Mouse (Mus musculus) myocyte (in vitro differentiated cells): Measurements from ENCODE around the gene Slc39a10. TPM values are rescaled to one million over a fixed set of nuclear protein-coding genes. Genes with fewer than 3 reads are reported as not detected.

Source experiments
- H3K27me3 ChIP-seq: one replicate; pipeline ENCODE4 v1.6.1; 2011; ENCODE audit not compliant: control insufficient read depth, insufficient read depth, insufficient read length
- H3K36me3 ChIP-seq: one replicate; pipeline ENCODE4 v1.6.1; 2011; ENCODE audit not compliant: control insufficient read depth, insufficient read depth
- H3K4me2 ChIP-seq: one replicate; pipeline ENCODE4 v1.6.1; 2011; ENCODE audit warnings: low read depth, control low read depth
- H3K4me3 ChIP-seq: one replicate; pipeline ENCODE4 v1.5.1; 2011; ENCODE audit warnings: mild to moderate bottlenecking, control low read depth, moderate library complexity
- H3K79me2 ChIP-seq: one replicate; pipeline ENCODE4 v1.6.1; 2011; ENCODE audit not compliant: control insufficient read depth, insufficient read depth
- H3ac ChIP-seq: one replicate; pipeline ENCODE4 v1.6.1; 2011; ENCODE audit not compliant: control insufficient read depth, insufficient read length
- CEBPB ChIP-seq: IDR thresholded peaks from 2 replicates; pipeline ENCODE4 v1.6.1; 2011; ENCODE audit warnings: mild to moderate bottlenecking, moderate library complexity; ENCODE audit not compliant: poor library complexity, insufficient read depth, severe bottlenecking
- E2F4 ChIP-seq: IDR thresholded peaks from one replicate; pipeline ENCODE4 v1.6.1; 2011; ENCODE audit warnings: mild to moderate bottlenecking, control low read depth, moderate library complexity; ENCODE audit not compliant: insufficient read depth
- MAX ChIP-seq: IDR thresholded peaks from one replicate; pipeline ENCODE4 v1.6.1; 2011; ENCODE audit warnings: low read depth, mild to moderate bottlenecking, control low read depth
- MYOD1 ChIP-seq, 3 experiments: IDR thresholded peaks; one replicate each; pipeline ENCODE4 v1.6.1; 2011; ENCODE audit warnings: control low read depth in 2 of 3, low read depth in 2 of 3, mild to moderate bottlenecking in 2 of 3, moderate library complexity in 1 of 3; ENCODE audit not compliant: insufficient read length in 2 of 3, control insufficient read depth in 1 of 3
- MYOG ChIP-seq, 3 experiments: IDR thresholded peaks; one replicate each; pipeline ENCODE4 v1.6.1; 2011; ENCODE audit warnings: control low read depth in 2 of 3, low read depth in 2 of 3, mild to moderate bottlenecking in 2 of 3; ENCODE audit not compliant: insufficient read length in 2 of 3, control insufficient read depth in 1 of 3, insufficient read depth in 1 of 3
- POLR2A ChIP-seq: IDR thresholded peaks from one replicate; pipeline ENCODE4 v1.6.1; 2011; ENCODE audit warnings: low read depth, mild to moderate bottlenecking, control low read depth, moderate library complexity; ENCODE audit not compliant: insufficient read length
- POLR2AphosphoS2 ChIP-seq: IDR thresholded peaks from one replicate; pipeline ENCODE4 v1.6.1; 2011; ENCODE audit warnings: low read depth, control low read depth; ENCODE audit not compliant: insufficient read length
- REST ChIP-seq: IDR thresholded peaks from one replicate; pipeline ENCODE4 v1.6.1; 2011; ENCODE audit warnings: mild to moderate bottlenecking, control low read depth, moderate library complexity; ENCODE audit not compliant: insufficient read depth, insufficient read length
- SRF ChIP-seq: IDR thresholded peaks from one replicate; pipeline ENCODE4 v1.6.1; 2011; ENCODE audit warnings: low read depth; ENCODE audit not compliant: control insufficient read depth, insufficient read length
- TCF12 ChIP-seq: IDR thresholded peaks from one replicate; pipeline ENCODE4 v1.6.1; 2011; ENCODE audit warnings: mild to moderate bottlenecking, control low read depth; ENCODE audit not compliant: poor library complexity, insufficient read depth, severe bottlenecking
- TCF3 ChIP-seq: IDR thresholded peaks from one replicate; pipeline ENCODE4 v1.6.1; 2011; ENCODE audit warnings: low read depth, control low read depth; ENCODE audit not compliant: insufficient read length
- USF1 ChIP-seq: IDR thresholded peaks from one replicate; pipeline ENCODE4 v1.6.1; 2011; ENCODE audit warnings: low read depth, mild to moderate bottlenecking, control low read depth, moderate library complexity
- polyA plus RNA-seq: library from polyadenylated mRNA; unstranded; fragments of >200 nt; fragmentation: generic; extraction: Trizol; gene quantifications from one replicate; pipeline ENCODE4 v1.2.1, GENCODE M21; 2012; ENCODE audit warnings: missing spikeins

Gene Slc39a10
- polyA plus RNA-seq, 1 experiment: 2.3 TPM

DNA sequence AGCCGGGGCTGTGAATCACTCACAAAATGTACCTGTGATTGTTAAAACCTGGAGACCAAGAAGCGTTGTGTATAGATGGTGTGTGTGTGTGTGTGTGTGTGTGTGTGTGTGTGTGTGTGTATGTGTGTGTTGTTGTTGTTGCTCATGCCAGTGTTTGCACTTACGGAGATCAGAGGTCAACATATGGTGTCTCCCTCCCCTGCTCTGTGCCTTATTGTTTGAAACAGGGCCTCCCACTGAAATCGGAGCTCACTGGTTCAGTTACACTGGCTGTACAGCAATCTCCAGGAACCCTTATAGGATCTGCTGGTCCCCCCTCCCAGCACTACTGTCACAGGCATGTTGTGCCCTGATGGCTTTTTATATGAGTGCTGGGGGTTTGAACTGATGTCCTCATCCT lies 3.9 kb downstream of the Slc39a10 start:
- Histone ChIP-seq H3K4me2 (no peak overlapping the region), H3K36me3 (no peaks in the 10 kb centered on the region), H3K79me2 (no peaks in the 10 kb centered on the region), H3K27me3 (no peaks in the 10 kb centered on the region), H3K4me3 (no peak overlapping the region), H3ac (no peak overlapping the region)
- TF ChIP-seq REST: no peak
- TF ChIP-seq TCF3: no peak
- TF ChIP-seq CEBPB: no peak
- no peak for TF ChIP-seq E2F4
- no peak for TF ChIP-seq USF1
- TF ChIP-seq POLR2AphosphoS2: no peak
- TF ChIP-seq MYOG (IDR thresholded peaks at IDR 0.05; ENCODE audit: control insufficient read depth in 1 of 3, insufficient read depth in 1 of 3, insufficient read length in 2 of 3, low read depth in 2 of 3): no peak
- no peak for TF ChIP-seq TCF12
- TF ChIP-seq MYOD1 (IDR thresholded peaks at IDR 0.05; ENCODE audit: control insufficient read depth in 1 of 3, insufficient read length in 2 of 3, low read depth in 2 of 3): no peak
- no peak for TF ChIP-seq SRF
- TF ChIP-seq MAX: no peak

DNA sequence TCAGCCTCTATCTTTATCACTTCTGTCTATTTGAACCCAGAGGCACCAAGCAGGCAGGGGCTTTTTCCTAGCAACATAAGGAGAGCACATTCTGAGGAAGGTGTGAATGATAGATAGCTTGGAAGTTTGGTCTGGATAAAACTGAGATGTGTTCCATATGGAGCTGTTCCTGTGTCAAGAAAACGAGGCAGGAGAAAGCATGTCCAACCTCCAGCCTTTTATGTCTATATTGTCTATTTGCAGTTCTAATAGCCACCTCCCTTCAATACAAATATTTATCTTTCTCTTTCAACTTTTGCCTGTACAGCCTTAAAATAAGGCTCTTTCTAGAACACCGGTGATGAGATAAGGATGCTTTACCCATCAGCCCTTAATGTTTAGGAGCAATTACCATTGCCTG lies 4.3 kb downstream of the Slc39a10 start:
- Histone ChIP-seq H3K27me3 (no peaks in the 10 kb centered on the region), H3K36me3 (no peaks in the 10 kb centered on the region), H3K4me2 (no peak overlapping the region), H3K79me2 (no peaks in the 10 kb centered on the region), H3ac (no peak overlapping the region), H3K4me3 (no peak overlapping the region)
- no peak for TF ChIP-seq SRF
- no peak for TF ChIP-seq MYOD1 (IDR thresholded peaks at IDR 0.05; ENCODE audit: control insufficient read depth in 1 of 3, insufficient read length in 2 of 3, low read depth in 2 of 3)

DNA sequence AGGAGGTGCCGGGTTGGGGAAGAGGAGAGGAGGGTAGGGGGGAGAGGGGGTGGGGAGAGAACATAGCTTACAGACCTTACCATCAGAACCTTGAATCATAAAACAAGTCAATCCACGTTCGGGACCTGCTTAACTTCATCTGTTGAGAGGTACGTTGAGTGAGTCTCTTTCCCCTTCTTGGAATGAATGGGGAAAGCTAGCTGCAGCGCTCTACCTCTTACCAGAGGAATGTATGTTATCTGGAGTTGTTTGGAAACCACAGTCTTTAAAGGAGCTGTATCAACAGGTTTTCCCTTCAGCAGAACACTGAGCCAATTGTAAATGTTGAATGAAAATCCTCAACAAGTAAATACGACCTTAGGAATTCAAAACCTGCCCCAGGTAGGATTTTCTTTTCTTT lies 4.7 kb downstream of the Slc39a10 start:
- Histone ChIP-seq H3ac (no peak overlapping the region), H3K27me3 (no peaks in the 10 kb centered on the region), H3K4me3 (no peak overlapping the region), H3K79me2 (no peaks in the 10 kb centered on the region), H3K36me3 (no peaks in the 10 kb centered on the region), H3K4me2 (no peak overlapping the region)
- TF ChIP-seq MYOD1 (IDR thresholded peaks at IDR 0.05; ENCODE audit: control insufficient read depth in 1 of 3, insufficient read length in 2 of 3, low read depth in 2 of 3) (no peak), E2F4 (no peak), MYOG (IDR thresholded peaks at IDR 0.05; ENCODE audit: control insufficient read depth in 1 of 3, insufficient read depth in 1 of 3, insufficient read length in 2 of 3, low read depth in 2 of 3) (no peak), TCF12 (no peak), REST (no peak), POLR2AphosphoS2 (no peak), USF1 (no peak), SRF (no peak), CEBPB (no peak), POLR2A (no peak), MAX (no peak), TCF3 (no peak)

DNA sequence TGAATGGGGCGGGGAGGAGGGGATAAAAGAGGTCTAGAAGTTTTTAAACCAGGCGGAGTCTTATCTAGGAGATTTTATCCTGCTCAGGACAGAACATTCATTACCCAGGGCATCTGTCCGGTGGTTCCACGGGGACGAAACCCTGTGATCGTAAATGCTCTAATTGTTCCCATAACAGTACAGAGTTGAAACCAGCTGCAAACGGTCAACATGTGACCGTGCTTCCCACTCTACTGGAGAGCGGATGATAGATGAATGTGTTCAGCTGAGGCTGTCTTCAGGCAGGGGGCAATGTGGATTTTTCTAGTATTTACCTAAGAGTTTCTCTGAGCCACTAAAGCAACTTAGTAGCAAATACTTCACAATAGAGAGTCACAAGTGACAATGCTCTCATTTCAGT lies 6.6 kb downstream of the Slc39a10 start:
- H3K4me2 ChIP-seq: peak overlapping the region; percentile 39
- H3K79me2 ChIP-seq: no peaks in the 10 kb centered on the region
- H3K4me3 ChIP-seq: no peak overlapping the region
- no peaks in the 10 kb centered on the region for H3K36me3 ChIP-seq
- no peak overlapping the region for H3ac ChIP-seq
- H3K27me3 ChIP-seq: no peaks in the 10 kb centered on the region
- TF ChIP-seq MYOG (IDR thresholded peaks at IDR 0.05; ENCODE audit: control insufficient read depth in 1 of 3, insufficient read depth in 1 of 3, insufficient read length in 2 of 3, low read depth in 2 of 3) (no peak), CEBPB (no peak), POLR2AphosphoS2 (no peak), SRF (no peak), MAX (no peak), TCF12 (no peak), MYOD1 (IDR thresholded peaks at IDR 0.05; ENCODE audit: control insufficient read depth in 1 of 3, insufficient read length in 2 of 3, low read depth in 2 of 3) (no peak), POLR2A (no peak), USF1 (no peak), TCF3 (no peak), REST (no peak), E2F4 (no peak)

DNA sequence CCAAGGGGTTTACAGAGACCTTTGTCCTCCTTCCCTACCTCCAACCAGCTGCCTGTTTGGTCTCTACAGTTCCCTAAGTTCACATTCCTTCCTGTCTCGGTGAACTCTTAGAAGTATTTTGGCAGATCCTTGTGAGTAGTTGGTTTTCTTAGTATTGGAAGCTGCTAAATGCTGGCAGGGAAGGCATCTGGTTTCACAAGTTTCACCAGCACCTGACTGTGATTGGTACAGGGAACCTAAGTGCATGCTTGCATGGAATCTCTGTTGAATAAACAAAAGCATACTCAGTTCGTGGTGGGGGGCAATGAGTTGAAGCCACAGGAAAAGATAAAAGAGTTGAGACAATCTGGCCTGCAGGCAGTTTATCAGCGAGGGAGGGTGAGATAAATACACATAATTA lies 7.4 kb downstream of the Slc39a10 start:
- peak overlapping the region; percentile 5 for H3K4me2 ChIP-seq
- H3K27me3 ChIP-seq: no peaks in the 10 kb centered on the region
- H3ac ChIP-seq: no peak overlapping the region
- H3K36me3 ChIP-seq: no peaks in the 10 kb centered on the region
- TF ChIP-seq TCF3 (no peak), POLR2AphosphoS2 (no peak), REST (no peak), USF1 (no peak), CEBPB (no peak), MYOG (IDR thresholded peaks at IDR 0.05; ENCODE audit: control insufficient read depth in 1 of 3, insufficient read depth in 1 of 3, insufficient read length in 2 of 3, low read depth in 2 of 3) (no peak), E2F4 (no peak), POLR2A (no peak), SRF (no peak), MYOD1 (IDR thresholded peaks at IDR 0.05; ENCODE audit: control insufficient read depth in 1 of 3, insufficient read length in 2 of 3, low read depth in 2 of 3) (no peak), MAX (no peak), TCF12 (no peak)
- H3K79me2 ChIP-seq: no peaks in the 10 kb centered on the region
- no peak overlapping the region for H3K4me3 ChIP-seq
